ENCODE assay signal across 27 mouse cellular contexts in the genomic region with DNA sequence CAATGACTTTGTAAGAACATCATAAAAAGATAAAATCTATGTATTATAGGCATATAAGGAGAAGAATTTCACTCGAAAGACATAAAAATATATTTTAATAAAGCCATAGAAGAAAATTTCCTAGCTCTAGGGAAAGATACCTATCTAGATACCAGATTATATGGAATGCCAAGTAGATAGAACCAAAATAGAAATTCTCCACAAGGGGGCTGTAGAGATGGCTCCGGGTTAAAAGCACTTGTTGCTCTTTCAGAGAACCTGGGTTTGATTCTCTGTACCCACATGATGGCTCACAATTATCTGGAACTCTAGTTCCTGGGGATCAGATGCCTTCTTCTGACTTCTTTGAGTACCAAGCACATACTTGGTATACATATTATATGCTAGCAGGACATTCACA. TPM values are rescaled to one million over a fixed set of nuclear protein-coding genes. Genes with fewer than 3 reads are reported as not detected.
"Had no signal": no experiment of that assay in that cellular context is flagged by ENCODE, and none has a peak within 500 bp of the region (broad histone marks: within the 10 kb centered on the region; RNA-seq: fewer than 3 reads in every experiment).

No protein-coding gene starts in this region.

- H3K4me3 ChIP-seq: limb, embryonic 10.5 days; limb, embryonic 13.5 days; liver, embryonic 12.5 days; liver, embryonic 15.5 days; lung, embryonic 15.5 days; megakaryocyte, embryonic 14.5 days; midbrain, embryonic 10.5 days; midbrain, embryonic 13.5 days; myocyte; neural tube, embryonic 13.5 days; stomach, embryonic 15.5 days had no signal

- H3K27me3 ChIP-seq: limb, embryonic 13.5 days; liver, embryonic 12.5 days; liver, embryonic 15.5 days; lung, embryonic 15.5 days; megakaryocyte, embryonic 14.5 days; midbrain, embryonic 13.5 days; neural tube, embryonic 13.5 days; stomach, embryonic 15.5 days had no signal

- DNase-seq: kidney, adult 11 months; kidney, postnatal 10 days; kidney, postnatal 4 days; layer of hippocampus, adult 9-11 months; layer of hippocampus, postnatal 36 days; liver; lung, adult 18-20 months; lung, postnatal 10 days; lung, postnatal 36 days; retina, postnatal 1 day; right cerebral cortex, postnatal 25 days; spleen, adult 18-20 months; thymus, adult 18-20 months; thymus, postnatal 36 days had no signal

- H3K36me3 ChIP-seq: limb, embryonic 10.5 days; limb, embryonic 13.5 days; liver, embryonic 12.5 days; liver, embryonic 15.5 days; lung, embryonic 15.5 days; midbrain, embryonic 10.5 days; midbrain, embryonic 13.5 days; neural tube, embryonic 13.5 days; stomach, embryonic 15.5 days had no signal

- H3K27ac ChIP-seq: limb, embryonic 10.5 days; limb, embryonic 13.5 days; liver, embryonic 12.5 days; liver, embryonic 15.5 days; lung, embryonic 15.5 days; midbrain, embryonic 10.5 days; midbrain, embryonic 13.5 days; neural tube, embryonic 13.5 days; stomach, embryonic 15.5 days had no signal

- H3K4me1 ChIP-seq: limb, embryonic 10.5 days; limb, embryonic 13.5 days; liver, embryonic 12.5 days; liver, embryonic 15.5 days; lung, embryonic 15.5 days; megakaryocyte, embryonic 14.5 days; neural tube, embryonic 13.5 days; stomach, embryonic 15.5 days had no signal

RNA-seq across cellular contexts. Expression of a gene that starts 56.7 kb away (rescaled TPM):
- total RNA-seq: monocyte, adult 5-6 weeks; neutrophil, adult 5-6 weeks had no signal
- polyA plus RNA-seq: myocyte had no signal
